Mouse (Mus musculus) erythroid progenitor cell, adult 5-6 weeks (primary cell): Measurements from ENCODE around the gene Supt7l. TPM values are rescaled to one million over a fixed set of nuclear protein-coding genes. Genes with fewer than 3 reads are reported as not detected.
A peak's percentile ranks its signal among the peaks of the same experiment; 100 is the strongest.

Source experiments
- ATAC-seq: replicated peaks from 2 replicates; pipeline ENCODE4 v1.8.0; 2016; ENCODE audit warnings: moderate number of reproducible peaks, mild to moderate bottlenecking, moderate TSS enrichment, inconsistent platforms; ENCODE audit not compliant: poor library complexity, low FRiP score, severe bottlenecking
- total RNA-seq, 2 experiments: library from RNA; stranded (forward) in 1 of 2; stranded (reverse) in 1 of 2; fragments of 150-400 nt in 1 of 2; fragments of 186-747, 209-891 nt in 1 of 2; gene quantifications; 2 replicates each; pipeline versions ENCODE4 v1.2.3 to v1.2.4; 2015 to 2017; ENCODE audit warnings: low replicate concordance in 2 of 2

The Supt7l gene
- total RNA-seq, 2 experiments from 2014 or later, result 5.9 to 12.6 TPM

DNA sequence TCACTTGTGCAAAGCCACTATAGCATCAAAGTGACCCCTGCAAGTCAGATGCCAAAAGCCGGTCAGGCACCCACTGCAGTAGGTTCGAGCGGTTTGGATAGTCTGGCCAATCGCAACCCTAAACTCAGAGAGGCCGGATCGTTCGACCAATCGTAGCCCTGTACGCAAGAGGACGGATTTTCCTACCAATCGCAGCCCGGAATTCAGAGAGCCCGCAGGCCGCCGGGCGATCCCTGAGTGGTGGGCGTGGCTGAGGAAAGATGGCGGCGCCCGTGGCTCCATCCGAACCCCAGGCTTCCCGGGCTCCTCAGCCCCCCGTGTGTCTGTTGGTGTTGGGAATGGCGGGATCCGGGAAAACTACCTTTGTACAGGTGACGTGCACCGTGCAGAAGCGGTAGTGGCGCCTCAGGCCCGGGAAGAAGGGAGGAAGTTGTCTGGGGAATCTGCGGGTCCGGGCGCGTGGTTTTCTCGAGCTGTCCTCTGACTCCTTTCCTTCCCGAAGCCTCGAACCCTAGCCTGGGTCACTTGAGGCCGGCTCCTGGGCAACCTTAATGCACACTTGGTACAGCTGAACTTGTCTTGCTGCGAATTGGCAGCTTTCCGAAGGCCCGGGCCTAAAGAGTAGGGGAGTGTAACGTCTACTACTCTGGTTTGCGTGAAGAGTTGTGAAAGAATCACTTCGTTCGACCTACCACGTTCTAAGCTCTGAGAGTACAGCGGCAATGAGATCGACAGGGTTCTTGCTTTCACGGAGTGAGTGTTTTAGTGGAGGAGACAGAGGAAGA, 32.9 kb downstream of the Supt7l start, which contains the start of gene Gpn1:
Gene Gpn1, plus strand, starts transcription at position 229 of the 785 bp plus-strand sequence.
- peak; percentile 100 for ATAC-seq

GRCm38 (mm10) chr5:31492031-31492430, 35.6 kb downstream of the Supt7l start:
- no peak for ATAC-seq

DNA sequence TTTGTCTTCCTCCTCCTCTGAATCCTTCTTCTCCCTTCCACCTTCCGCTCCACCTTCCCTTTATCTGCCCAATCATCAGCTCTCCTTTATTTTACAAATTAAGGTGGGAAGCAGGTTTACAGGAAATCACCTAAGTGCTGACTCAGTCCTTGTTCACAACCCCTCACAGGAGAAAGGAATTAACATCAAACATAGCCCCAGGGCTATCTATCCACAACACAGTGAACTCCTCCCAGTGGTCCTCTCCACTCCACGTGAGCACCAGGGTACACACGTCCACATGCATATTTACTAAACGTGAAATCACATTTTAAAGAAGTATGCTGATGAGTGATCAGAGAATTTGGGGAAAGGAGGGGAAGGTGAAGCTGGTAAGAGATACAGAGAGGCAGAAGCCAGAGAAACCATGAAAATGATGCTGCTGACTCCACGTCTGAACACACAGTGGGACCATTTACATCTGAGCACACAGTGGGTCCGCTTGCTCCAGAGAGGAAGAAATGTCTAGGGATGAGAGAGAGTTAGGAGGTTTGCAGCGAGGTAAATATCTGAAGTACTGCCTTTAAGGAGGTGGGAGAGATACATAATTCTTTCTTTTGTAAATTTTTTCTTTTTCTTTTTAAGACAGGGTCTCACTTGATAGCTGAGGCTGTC, 38.4 kb downstream of the Supt7l start:
- ATAC-seq, result no peak

DNA sequence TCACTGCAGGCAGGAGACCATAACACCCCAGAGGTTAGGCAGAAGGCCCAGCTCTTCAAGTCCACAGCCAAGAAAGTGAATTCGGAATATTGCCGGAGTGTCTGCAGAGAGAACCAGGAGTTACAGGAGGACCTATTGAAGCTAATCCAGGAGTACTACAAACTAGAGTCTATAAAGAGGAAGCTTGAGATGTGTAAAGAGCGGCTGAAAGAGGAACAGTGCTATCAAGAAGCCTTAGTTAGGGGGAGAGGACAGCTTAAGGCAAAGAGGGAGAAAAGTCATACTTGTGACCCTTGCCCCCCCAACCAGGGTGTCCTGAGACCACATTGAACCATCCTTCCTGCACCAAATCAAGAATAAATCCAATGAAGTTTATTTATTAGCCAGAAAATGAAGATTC, 39.7 kb downstream of the Supt7l start:
- no peak for ATAC-seq

DNA sequence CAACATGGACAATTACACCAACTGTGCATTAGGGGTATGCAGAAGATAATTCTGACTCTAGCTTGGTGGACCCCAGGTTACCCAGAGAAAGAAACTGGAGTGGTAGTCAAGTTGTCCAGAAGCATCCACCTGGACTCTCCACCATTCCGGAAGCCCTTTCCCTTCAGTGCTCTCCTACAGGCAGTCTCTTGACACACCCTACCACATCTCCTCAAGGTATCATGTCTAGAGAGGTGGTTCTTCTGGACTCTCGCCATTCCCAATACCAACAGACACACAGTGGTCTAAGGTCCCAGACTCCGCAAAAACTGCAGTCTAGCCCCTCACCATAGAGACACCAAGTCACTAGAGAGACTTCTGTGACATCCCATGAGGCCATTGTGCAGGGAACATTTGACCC, 42.2 kb downstream of the Supt7l start, which contains the start of gene 4930548H24Rik:
Gene 4930548H24Rik, plus strand, starts transcription at position 301 of the 400 bp plus-strand sequence.
- ATAC-seq, result no peak

DNA sequence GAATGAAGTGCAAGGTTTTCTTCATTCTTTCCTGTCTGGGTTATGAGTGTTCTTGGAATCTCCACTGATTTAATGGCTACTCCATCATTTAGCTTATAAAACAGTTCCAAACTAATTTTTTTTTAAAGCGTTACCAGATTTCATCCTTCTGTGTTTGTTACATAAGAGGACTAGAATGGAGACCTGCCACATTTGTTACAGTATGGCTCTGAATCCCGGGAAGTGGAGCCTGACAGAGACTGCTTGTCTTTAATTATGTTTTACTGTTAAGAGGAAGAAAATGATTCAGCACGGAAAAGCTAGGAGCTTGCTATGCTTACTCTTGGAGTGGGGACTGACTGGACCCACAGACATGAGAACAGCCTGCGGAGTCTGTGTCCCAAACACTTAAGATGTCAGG, 47.1 kb downstream of the Supt7l start:
- no peak for ATAC-seq

GRCm38 (mm10) chr5:31470334-31470733, 57.3 kb downstream of the Supt7l start:
- no peak for ATAC-seq

GRCm38 (mm10) chr5:31469711-31470110, 57.9 kb downstream of the Supt7l start:
- ATAC-seq, result no peak

DNA sequence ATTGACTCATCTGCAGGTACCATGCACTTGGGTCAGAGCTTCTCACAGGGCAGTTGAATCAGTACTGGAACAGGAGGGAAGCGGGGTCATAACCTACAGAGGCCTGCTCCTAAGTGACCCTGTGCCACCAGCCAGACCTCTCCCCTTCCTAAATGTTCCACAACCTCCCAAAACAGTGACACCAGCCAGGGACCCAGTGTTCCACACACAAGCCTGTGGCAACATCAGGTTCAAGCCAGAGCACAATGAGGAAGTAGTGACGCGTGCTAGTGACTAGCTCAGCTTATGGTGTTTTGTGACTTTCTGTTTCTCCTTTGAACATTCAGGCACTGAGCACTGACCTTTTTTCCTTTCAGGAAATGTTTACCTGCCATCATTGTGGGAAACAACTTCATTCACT, 59.8 kb downstream of the Supt7l start:
- no peak for ATAC-seq

Other genes with a start within 250 kb of the Supt7l start
- gene Ift172, start 236.7 kb downstream of the Supt7l start, total RNA-seq (2015; ENCODE audit: low replicate concordance), result 2.9 and 10.5 TPM in 2 replicates
- 5.7 and 10.3 TPM in 2 replicates for gene Ift172, start 236.7 kb downstream of the Supt7l start, total RNA-seq (2017; ENCODE audit: low replicate concordance)
- not detected in 2 replicates for gene Fndc4, start 231.7 kb downstream of the Supt7l start, total RNA-seq (2015; ENCODE audit: low replicate concordance)
- gene Fndc4, start 231.7 kb downstream of the Supt7l start, total RNA-seq (2017; ENCODE audit: low replicate concordance), result 0.08 TPM in 1 of 2 replicates, not detected in the other
- not detected in 2 replicates for gene Gckr, start 230.4 kb downstream of the Supt7l start, total RNA-seq (2015; ENCODE audit: low replicate concordance)
- gene Gckr, start 230.4 kb downstream of the Supt7l start, total RNA-seq (2017; ENCODE audit: low replicate concordance), result not detected in 2 replicates
- gene Zfp512, start 75.4 kb downstream of the Supt7l start, total RNA-seq (2015; ENCODE audit: low replicate concordance), result 4.7 and 12.6 TPM in 2 replicates
- gene Zfp512, start 75.4 kb downstream of the Supt7l start, total RNA-seq (2017; ENCODE audit: low replicate concordance), result 14.2 and 33.2 TPM in 2 replicates
- gene 4930548H24Rik, start 42.1 kb downstream of the Supt7l start, total RNA-seq (2015; ENCODE audit: low replicate concordance), result not detected in 2 replicates
- gene 4930548H24Rik, start 42.1 kb downstream of the Supt7l start, total RNA-seq (2017; ENCODE audit: low replicate concordance), result not detected in 2 replicates
- 1.3 and 6.1 TPM in 2 replicates for gene Gpn1, start 33.1 kb downstream of the Supt7l start, total RNA-seq (2015; ENCODE audit: low replicate concordance)
- gene Gpn1, start 33.1 kb downstream of the Supt7l start, total RNA-seq (2017; ENCODE audit: low replicate concordance), result 1.4 TPM in 1 of 2 replicates, not detected in the other
- 17.3 and 39.8 TPM in 2 replicates for gene Slc4a1ap, start 812 bp downstream of the Supt7l start, total RNA-seq (2015; ENCODE audit: low replicate concordance)
- 29.6 and 41.9 TPM in 2 replicates for gene Slc4a1ap, start 812 bp downstream of the Supt7l start, total RNA-seq (2017; ENCODE audit: low replicate concordance)
- 109 and 117 TPM in 2 replicates for gene Mrpl33, start 69.1 kb upstream of the Supt7l start, total RNA-seq (2015; ENCODE audit: low replicate concordance)
- 34.1 and 76.0 TPM in 2 replicates for gene Mrpl33, start 69.1 kb upstream of the Supt7l start, total RNA-seq (2017; ENCODE audit: low replicate concordance)
- gene Rbks, start 169.8 kb upstream of the Supt7l start, total RNA-seq (2015; ENCODE audit: low replicate concordance), result 18.0 and 27.7 TPM in 2 replicates
- 7.6 and 17.1 TPM in 2 replicates for gene Rbks, start 169.8 kb upstream of the Supt7l start, total RNA-seq (2017; ENCODE audit: low replicate concordance)
- 35.0 and 46.9 TPM in 2 replicates for gene Babam2, start 169.9 kb upstream of the Supt7l start, total RNA-seq (2015; ENCODE audit: low replicate concordance)
- gene Babam2, start 169.9 kb upstream of the Supt7l start, total RNA-seq (2017; ENCODE audit: low replicate concordance), result 31.0 and 42.6 TPM in 2 replicates